Mouse (Mus musculus): Measurements from ENCODE around the gene Scfd1. TPM values are rescaled to one million over a fixed set of nuclear protein-coding genes. Genes with fewer than 3 reads are reported as not detected.

Scfd1 gene
- polyA plus RNA-seq, 1 experiment from 2014 or later = 53.1 TPM

DNA sequence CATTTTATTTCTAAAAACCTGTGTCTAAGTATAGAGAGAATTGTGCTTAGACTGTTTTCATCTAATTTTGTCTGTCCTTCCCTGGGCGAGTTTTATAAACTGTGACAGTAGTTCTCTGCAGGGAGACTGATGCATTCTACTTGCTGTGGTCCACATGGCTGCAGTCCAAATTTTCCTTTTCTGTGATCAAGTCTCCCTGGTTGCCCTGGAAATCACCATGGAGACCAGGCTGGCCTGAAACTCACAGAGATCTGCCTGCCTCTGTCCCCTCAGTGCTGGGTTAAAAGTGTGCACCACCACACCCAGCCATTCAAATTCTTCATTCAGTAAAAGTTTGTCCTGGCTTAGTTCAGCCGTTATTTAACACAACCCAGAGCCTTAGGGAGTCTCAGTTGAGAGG is 60.2 kb downstream of the Scfd1 start:
- H3K27ac ChIP-seq = no peak overlapping the region
- H3K79me2 ChIP-seq (ENCODE audit: inconsistent target) = no peaks in the 10 kb centered on the region
- 95% methylated on average over 2 of the region's 2 CpGs for WGBS (ENCODE audit: missing documents)
- H3K36me3 ChIP-seq (ENCODE audit: inconsistent target) = peaks cover 62% of the 10 kb centered on the region; the same call in 1 of the 2 replicates
- H3K4me3 ChIP-seq (ENCODE audit: inconsistent target) = no peak overlapping the region

DNA sequence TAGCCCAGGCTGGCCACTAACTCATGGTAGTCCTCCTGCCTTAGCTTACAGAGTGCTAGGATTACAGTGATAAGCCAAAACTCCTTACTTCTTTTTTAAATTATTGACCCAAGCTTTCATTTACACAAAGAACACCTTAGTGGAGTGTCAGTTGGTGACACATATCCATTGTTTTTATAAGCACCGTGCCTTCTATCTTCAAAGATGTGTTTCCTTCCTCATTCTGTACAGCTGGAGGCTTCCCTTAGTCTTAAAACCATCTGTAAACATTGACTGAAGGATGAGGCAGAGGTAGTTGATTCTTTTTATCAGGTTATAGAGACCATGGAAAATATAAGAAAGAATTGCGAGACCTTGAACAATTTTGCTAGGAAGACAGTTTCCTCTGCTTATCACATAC is 61.0 kb downstream of the Scfd1 start:
- 71% methylated on average over 2 of the region's 2 CpGs for WGBS (ENCODE audit: missing documents)
- no peaks in the 10 kb centered on the region for H3K79me2 ChIP-seq (ENCODE audit: inconsistent target)
- H3K36me3 ChIP-seq (ENCODE audit: inconsistent target) = peaks cover 55% of the 10 kb centered on the region; the same call in 1 of the 2 replicates
- H3K27ac ChIP-seq = no peak overlapping the region
- no peak overlapping the region for H3K4me3 ChIP-seq (ENCODE audit: inconsistent target)

DNA sequence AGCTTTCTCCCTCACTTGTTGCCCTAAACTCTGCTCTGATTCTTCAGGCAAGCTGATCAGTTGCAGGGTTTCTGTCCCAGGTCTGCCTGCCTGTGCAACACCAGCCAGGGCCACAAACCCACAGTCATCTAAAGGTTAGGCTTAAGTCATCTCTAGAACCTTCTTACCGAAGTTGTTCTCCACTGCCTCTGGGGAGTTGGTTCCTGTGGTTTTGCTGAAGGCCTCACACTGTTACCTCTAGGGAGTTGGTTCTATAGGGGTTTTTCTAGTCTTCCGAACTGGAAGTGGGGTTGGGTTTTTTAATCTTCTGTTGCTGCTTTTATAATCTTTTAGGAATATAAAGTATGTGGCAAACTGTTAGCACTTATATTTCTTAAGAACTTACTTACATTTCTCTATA is 72.0 kb downstream of the Scfd1 start:
- Histone ChIP-seq H3K36me3 (ENCODE audit: inconsistent target) (peaks cover 44% of the 10 kb centered on the region), H3K27ac (no peak overlapping the region), H3K4me3 (ENCODE audit: inconsistent target) (no peak overlapping the region), H3K79me2 (ENCODE audit: inconsistent target) (no peaks in the 10 kb centered on the region)
- WGBS (ENCODE audit: missing documents) = 85% methylated on average over 2 of the region's 2 CpGs

DNA sequence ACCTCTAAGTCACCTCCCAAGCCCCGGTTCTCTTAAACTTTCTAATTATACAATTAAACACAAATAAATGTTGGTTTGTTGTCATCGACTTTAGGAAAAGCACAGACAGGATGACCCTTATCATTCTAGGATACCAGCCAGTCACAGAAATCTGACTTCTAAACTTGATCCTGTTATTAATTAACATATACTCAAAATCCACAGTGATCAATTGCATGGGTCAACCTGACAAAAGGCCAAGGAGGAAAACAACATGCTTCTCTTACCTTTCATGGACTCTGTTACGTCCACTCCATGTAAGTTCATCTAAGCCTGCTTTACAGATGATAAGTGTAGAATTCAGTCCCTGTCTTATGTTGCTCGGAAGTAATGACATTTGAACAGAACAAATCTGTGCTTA is 93.6 kb downstream of the Scfd1 start:
- no peak overlapping the region for H3K4me3 ChIP-seq (ENCODE audit: inconsistent target)
- H3K27ac ChIP-seq = no peak overlapping the region
- H3K36me3 ChIP-seq (ENCODE audit: inconsistent target) = no peaks in the 10 kb centered on the region
- WGBS (ENCODE audit: missing documents) = 95% methylated on average over 4 of the region's 4 CpGs
- no peaks in the 10 kb centered on the region for H3K79me2 ChIP-seq (ENCODE audit: inconsistent target)

DNA sequence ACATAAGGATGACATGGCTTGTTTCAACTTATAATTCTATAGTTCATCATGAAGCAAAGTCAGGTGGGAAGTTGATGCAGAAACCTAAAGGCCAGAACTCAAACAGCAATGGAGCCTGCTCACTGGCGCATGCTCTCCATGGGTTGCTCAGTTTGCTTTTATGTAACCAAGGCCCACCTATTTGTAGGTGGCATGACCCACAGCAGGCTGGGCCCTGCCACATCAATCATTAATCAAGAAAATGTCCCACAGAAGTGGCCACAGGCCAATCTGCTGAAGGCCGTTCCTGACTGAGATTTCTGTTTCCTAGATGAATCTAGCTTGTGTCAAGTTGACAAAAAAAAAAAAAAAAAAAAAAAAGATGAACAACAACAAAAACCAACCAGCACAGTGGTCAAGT is 103.9 kb downstream of the Scfd1 start:
- Histone ChIP-seq H3K36me3 (ENCODE audit: inconsistent target) (no peaks in the 10 kb centered on the region), H3K4me3 (ENCODE audit: inconsistent target) (no peak overlapping the region)

DNA sequence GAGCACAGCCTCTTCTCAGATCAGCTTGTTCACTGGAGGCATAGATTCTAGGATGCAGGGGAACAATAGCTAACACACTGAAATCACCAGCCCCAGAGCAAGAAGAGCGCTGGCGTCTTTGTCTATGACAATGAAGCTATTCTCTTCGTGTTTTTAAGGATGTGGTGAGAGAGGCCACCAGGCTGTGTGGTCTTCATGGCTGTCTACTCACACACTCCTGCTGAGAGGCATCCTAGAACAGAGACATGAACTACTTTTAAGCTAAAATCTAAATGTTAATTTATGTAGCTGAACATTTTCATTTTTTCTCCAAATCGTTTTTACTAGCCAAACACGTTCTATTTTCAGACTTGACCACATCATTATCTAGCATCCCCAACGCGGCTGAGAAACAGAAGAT is 114.7 kb downstream of the Scfd1 start:
- H3K36me3 ChIP-seq (ENCODE audit: inconsistent target) = no peaks in the 10 kb centered on the region
- 80% methylated on average over 7 of the region's 7 CpGs for WGBS (ENCODE audit: missing documents)
- H3K4me3 ChIP-seq (ENCODE audit: inconsistent target) = no peak overlapping the region
- H3K27ac ChIP-seq = no peak overlapping the region
- no peaks in the 10 kb centered on the region for H3K79me2 ChIP-seq (ENCODE audit: inconsistent target)

More for the DNA sequence above, 103.9 kb downstream of the Scfd1 start:
- no peak overlapping the region for H3K27ac ChIP-seq
- WGBS (ENCODE audit: missing documents) = 87% methylated on average over 1 of the region's 2 CpGs
- H3K79me2 ChIP-seq (ENCODE audit: inconsistent target) = no peaks in the 10 kb centered on the region

DNA sequence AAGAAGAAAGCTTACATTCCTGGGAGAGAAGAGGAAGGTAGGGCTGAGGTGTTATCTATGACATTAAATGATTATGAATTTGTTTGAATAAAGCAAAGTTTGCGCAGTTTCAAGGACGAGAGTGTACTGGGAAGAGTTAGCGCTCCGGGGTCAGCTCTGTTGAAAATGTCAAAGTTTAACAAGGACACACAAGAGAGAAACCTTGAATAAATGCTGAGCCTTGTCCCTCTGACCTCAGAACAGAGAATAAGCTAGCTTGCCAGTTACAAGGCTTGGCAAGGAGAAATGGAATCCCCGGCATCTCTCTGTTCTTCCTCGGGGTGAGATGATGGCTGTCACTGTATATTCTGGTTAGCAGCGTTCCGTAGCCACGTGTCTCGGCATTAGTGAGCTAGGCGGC is 116.2 kb downstream of the Scfd1 start:
- H3K36me3 ChIP-seq (ENCODE audit: inconsistent target) = no peaks in the 10 kb centered on the region
- H3K4me3 ChIP-seq (ENCODE audit: inconsistent target) = no peak overlapping the region
- WGBS (ENCODE audit: missing documents) = 93% methylated on average over 11 of the region's 11 CpGs
- H3K79me2 ChIP-seq (ENCODE audit: inconsistent target) = no peaks in the 10 kb centered on the region
- H3K27ac ChIP-seq = no peak overlapping the region

DNA sequence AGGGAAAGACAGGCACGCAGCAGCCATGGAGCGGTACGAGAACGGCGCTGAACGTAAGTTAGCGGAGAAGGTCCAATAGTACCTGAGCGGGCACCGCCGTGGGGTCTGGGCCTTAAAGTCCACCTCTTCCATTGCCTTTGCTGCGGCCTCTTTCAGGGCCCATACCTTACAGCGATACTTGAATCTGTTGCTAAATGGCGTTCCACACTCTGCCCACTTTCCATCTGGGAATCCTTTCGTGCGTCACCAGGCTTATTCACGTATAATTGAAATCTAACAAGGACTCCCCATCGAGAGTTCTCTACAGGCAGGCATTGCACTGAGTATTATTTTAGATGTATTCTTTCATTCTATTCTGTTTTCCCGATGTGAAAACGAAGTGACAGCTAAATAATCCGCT is 117.3 kb downstream of the Scfd1 start:
- Histone ChIP-seq H3K27ac (no peak overlapping the region), H3K4me3 (ENCODE audit: inconsistent target) (no peak overlapping the region), H3K36me3 (ENCODE audit: inconsistent target) (no peaks in the 10 kb centered on the region), H3K79me2 (ENCODE audit: inconsistent target) (no peaks in the 10 kb centered on the region)
- 96% methylated on average over 19 of the region's 20 CpGs for WGBS (ENCODE audit: missing documents)

Other genes starting within 250 kb of the Scfd1 start
- gene G2e3, start 29.4 kb upstream of the Scfd1 start, polyA plus RNA-seq (2018) = 3.0 to 4.1 TPM (median 3.9 TPM) in 3 replicates
- gene Coch, start 215.8 kb downstream of the Scfd1 start, polyA plus RNA-seq (2018) = 0.11 TPM in 1 of 3 replicates, not detected in the others